Mouse (Mus musculus): ENCODE results near the gene Zfp618.

GRCm38 (mm10) chr4:63024734-63025256 lies 59.4 kb downstream of the Zfp618 start:
- TF ChIP-seq CTCF (IDR thresholded peaks at IDR 0.05; ENCODE audit: control insufficient read depth, insufficient read depth, insufficient replicate concordance, low read depth, low read length) (no peak), POLR2A (IDR thresholded peaks at IDR 0.05; ENCODE audit: control insufficient read depth, low read depth, low read length) (no peak)

Measured in testis, adult 2 months (tissue).